Mouse (Mus musculus): ENCODE measurements around the gene Smbd1.

GRCm38 (mm10) chr16:32858356-32858755 lies 48.1 kb upstream of the Smbd1 start:
- no peak for TF ChIP-seq CTCF (conservative IDR thresholded peaks at IDR 0.05; ENCODE audit: insufficient read depth, insufficient read length, low read depth, low read length)
- TF ChIP-seq POLR2A (IDR thresholded peaks at IDR 0.05; ENCODE audit: low read depth, low read length): no peak

All from kidney, adult 2 months (tissue).